Mouse (Mus musculus) liver, embryonic 12.5 days (tissue): ENCODE results near the gene Trip6. TPM values are rescaled to one million over a fixed set of nuclear protein-coding genes. Genes with fewer than 3 reads are reported as not detected.

Experiments
- ATAC-seq: fragments of 200-750 bp; cut with Nextera tagmentation; 2 replicates; pipeline ENCODE4 v1.8.0; 2017; ENCODE audit warnings: moderate number of reproducible peaks, mild to moderate bottlenecking, moderate library complexity
- H3K27ac ChIP-seq: fragments of 300-500 bp; sonication (generic); 2 replicates; pipeline ENCODE4 v1.5.1; 2016; ENCODE audit warnings: mild to moderate bottlenecking
- H3K27me3 ChIP-seq: fragments of 300-500 bp; sonication (generic); replicated peaks from 2 replicates; pipeline ENCODE4 v1.6.1; 2016; ENCODE audit warnings: mild to moderate bottlenecking, moderate library complexity
- H3K36me3 ChIP-seq: fragments of 300-500 bp; sonication (generic); 2 replicates; pipeline ENCODE4 v1.6.1; 2016; ENCODE audit warnings: mild to moderate bottlenecking, moderate library complexity
- H3K4me1 ChIP-seq: fragments of 300-500 bp; sonication (generic); 2 replicates; pipeline ENCODE4 v1.6.1; 2016
- H3K4me2 ChIP-seq: fragments of 300-500 bp; sonication (generic); 2 replicates; pipeline ENCODE4 v1.6.1; 2016; ENCODE audit warnings: mild to moderate bottlenecking, moderate library complexity
- H3K4me3 ChIP-seq: fragments of 300-500 bp; sonication (generic); 2 replicates; pipeline ENCODE4 v1.5.1; 2016; ENCODE audit warnings: mild to moderate bottlenecking, moderate library complexity
- H3K9ac ChIP-seq: fragments of 300-500 bp; sonication (generic); 2 replicates; pipeline ENCODE4 v1.6.1; 2016; ENCODE audit warnings: mild to moderate bottlenecking, moderate library complexity
- H3K9me3 ChIP-seq: fragments of 300-500 bp; sonication (generic); replicated peaks from 2 replicates; pipeline ENCODE4 v1.6.1; 2016; ENCODE audit warnings: mild to moderate bottlenecking, moderate library complexity
- WGBS: fragments of 180-500 bp; shearing (Covaris S2); methylation state at CpG from one replicate; pipeline ENCODE4 v1.1.7; 2016; ENCODE audit not compliant: insufficient replicate concordance; 5-methylcytosine and 5-hydroxymethylcytosine counted together
- polyA plus RNA-seq: library from polyadenylated mRNA; unstranded; fragments of >200 nt; fragmentation: Nextera tagmentation; extraction: Ambion mirVana; gene quantifications from 2 replicates; pipeline ENCODE4 v1.2.1, GENCODE M21; 2016

The Trip6 gene
- polyA plus RNA-seq, 1 experiment from 2014 or later = 16.8 TPM

GRCm38 (mm10) chr5:137347856-137348255 lies 33.7 kb upstream of the Trip6 start:
- ATAC-seq = no peak
- H3K4me2 ChIP-seq = peak overlapping the region; percentile 61
- no peaks in the 10 kb centered on the region for H3K36me3 ChIP-seq
- peak overlapping the region; percentile 70 for H3K27ac ChIP-seq
- H3K4me3 ChIP-seq = no peak overlapping the region
- H3K9me3 ChIP-seq = no peaks in the 10 kb centered on the region
- peaks cover 69% of the 10 kb centered on the region for H3K27me3 ChIP-seq
- WGBS = 13% methylated on average over 7 of the region's 7 CpGs
- H3K4me1 ChIP-seq = peaks cover 22% of the 10 kb centered on the region
- no peak overlapping the region for H3K9ac ChIP-seq

- Histone ChIP-seq H3K36me3 (no peaks in the 10 kb centered on the region), H3K4me3 (no peak overlapping the region), H3K9ac (no peak overlapping the region), H3K9me3 (no peaks in the 10 kb centered on the region), H3K4me2 (no peak overlapping the region), H3K27me3 (peaks cover 60% of the 10 kb centered on the region), H3K27ac (peak overlapping the region; percentile 76), H3K4me1 (peaks cover 15% of the 10 kb centered on the region)
- 49% methylated on average over 4 of the region's 4 CpGs for WGBS
- no peak for ATAC-seq
Measured at GRCm38 (mm10) chr5:137346983-137347382, 32.8 kb upstream of the Trip6 start.

GRCm38 (mm10) chr5:137346388-137346787 lies 32.2 kb upstream of the Trip6 start:
- Histone ChIP-seq H3K9ac (no peak overlapping the region; the same call in 1 of the 2 replicates), H3K27ac (peak overlapping the region; percentile 76), H3K9me3 (no peaks in the 10 kb centered on the region), H3K4me1 (peaks cover 15% of the 10 kb centered on the region), H3K4me2 (no peak overlapping the region), H3K4me3 (no peak overlapping the region), H3K27me3 (peaks cover 54% of the 10 kb centered on the region), H3K36me3 (no peaks in the 10 kb centered on the region)
- no peak for ATAC-seq
- WGBS = 41% methylated on average over 1 of the region's 1 CpGs

- Histone ChIP-seq H3K4me3 (no peak overlapping the region), H3K9me3 (no peaks in the 10 kb centered on the region), H3K4me2 (no peak overlapping the region), H3K36me3 (no peaks in the 10 kb centered on the region), H3K27me3 (peaks cover 48% of the 10 kb centered on the region), H3K4me1 (peaks cover 15% of the 10 kb centered on the region), H3K27ac (peak overlapping the region; percentile 76; the same call in 1 of the 2 replicates), H3K9ac (no peak overlapping the region)
- 22% methylated on average over 9 of the region's 9 CpGs for WGBS
- ATAC-seq = 0 out of 2 replicates have a peak, but pooled peaks have one; percentile 46
Measured at GRCm38 (mm10) chr5:137345821-137346220, 31.6 kb upstream of the Trip6 start.

DNA sequence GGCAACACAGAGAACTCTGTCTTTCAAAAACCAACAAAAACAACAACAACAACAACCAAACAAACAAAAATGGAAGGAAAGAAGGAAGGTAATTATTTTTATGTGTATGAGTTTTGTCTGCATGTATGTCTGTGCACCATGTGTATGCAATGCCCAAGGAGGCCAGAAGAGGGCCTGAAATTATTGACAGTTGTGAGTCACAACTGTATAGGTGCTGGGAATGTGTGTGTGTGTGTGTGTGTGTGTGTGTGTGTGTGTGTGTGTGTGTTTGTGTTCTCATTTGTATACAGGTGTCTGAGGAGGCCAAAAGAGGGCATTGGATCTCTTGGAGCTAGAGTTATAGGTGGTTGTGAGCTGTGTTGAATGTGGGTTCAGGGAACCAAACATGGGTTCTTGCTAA lies 29.7 kb upstream of the Trip6 start:
- H3K4me3 ChIP-seq = no peak overlapping the region
- H3K4me2 ChIP-seq = no peak overlapping the region
- ATAC-seq = no peak
- no peaks in the 10 kb centered on the region for H3K9me3 ChIP-seq
- H3K27ac ChIP-seq = no peak overlapping the region
- H3K27me3 ChIP-seq = peaks cover 29% of the 10 kb centered on the region
- no peak overlapping the region for H3K9ac ChIP-seq
- no peaks in the 10 kb centered on the region for H3K36me3 ChIP-seq
- H3K4me1 ChIP-seq = peaks cover 30% of the 10 kb centered on the region

DNA sequence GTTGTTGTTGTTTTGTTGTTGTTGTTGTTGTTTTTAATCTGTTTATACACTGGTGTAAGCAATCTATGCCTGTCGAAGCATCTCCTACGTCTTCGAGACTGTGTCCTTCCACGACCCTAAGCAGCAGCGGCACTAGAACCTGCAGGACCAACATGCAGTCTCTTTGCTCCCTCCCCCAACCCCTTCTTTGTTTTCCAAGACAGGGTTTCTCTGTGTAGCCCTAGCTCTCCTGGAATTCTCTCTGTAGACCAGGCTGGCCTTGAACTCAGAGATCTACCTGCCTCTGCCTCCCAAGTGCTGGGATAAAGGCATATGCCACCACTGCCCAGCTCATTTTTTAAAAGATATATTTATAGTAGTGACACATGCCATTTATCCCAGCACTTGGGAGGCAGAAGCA lies 29.2 kb upstream of the Trip6 start:
- no peak overlapping the region for H3K4me3 ChIP-seq
- H3K27me3 ChIP-seq = peaks cover 24% of the 10 kb centered on the region
- H3K27ac ChIP-seq = no peak overlapping the region
- no peak overlapping the region for H3K9ac ChIP-seq
- ATAC-seq = no peak
- no peaks in the 10 kb centered on the region for H3K9me3 ChIP-seq
- peaks cover 30% of the 10 kb centered on the region for H3K4me1 ChIP-seq
- no peak overlapping the region for H3K4me2 ChIP-seq
- no peaks in the 10 kb centered on the region for H3K36me3 ChIP-seq
- WGBS = 73% methylated on average over 5 of the region's 5 CpGs

- no peak overlapping the region for H3K9ac ChIP-seq
- H3K4me1 ChIP-seq = peaks cover 36% of the 10 kb centered on the region
- no peaks in the 10 kb centered on the region for H3K36me3 ChIP-seq
- no peaks in the 10 kb centered on the region for H3K9me3 ChIP-seq
- no peak overlapping the region for H3K27ac ChIP-seq
- 64% methylated on average over 7 of the region's 7 CpGs for WGBS
- H3K27me3 ChIP-seq = peaks cover 15% of the 10 kb centered on the region
- H3K4me2 ChIP-seq = no peak overlapping the region
- no peak overlapping the region for H3K4me3 ChIP-seq
- ATAC-seq = no peak
Measured at GRCm38 (mm10) chr5:137342407-137343012, 28.3 kb upstream of the Trip6 start.

DNA sequence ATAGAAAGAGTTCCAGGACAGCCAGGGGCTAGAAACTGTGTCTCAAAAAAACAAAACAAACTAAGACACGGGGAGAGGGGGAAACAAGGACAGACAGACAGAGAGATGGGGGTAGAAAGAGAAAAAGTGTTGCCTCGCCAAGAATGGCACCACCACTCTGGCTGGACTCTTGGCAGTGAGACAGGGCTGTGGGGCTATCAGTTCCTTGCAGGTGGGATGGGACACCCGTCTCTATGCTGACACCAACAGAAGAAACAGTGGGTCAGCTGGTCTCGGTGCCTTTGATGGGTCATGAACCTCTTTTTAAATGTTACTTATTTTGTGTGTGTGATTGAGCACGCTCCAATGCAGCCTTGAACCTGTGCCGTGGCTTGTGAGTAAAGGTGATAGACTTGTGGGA lies 26.0 kb upstream of the Trip6 start:
- no peaks in the 10 kb centered on the region for H3K36me3 ChIP-seq
- H3K27ac ChIP-seq = no peak overlapping the region
- ATAC-seq = no peak
- no peaks in the 10 kb centered on the region for H3K27me3 ChIP-seq
- H3K4me1 ChIP-seq = peaks cover 39% of the 10 kb centered on the region
- no peaks in the 10 kb centered on the region for H3K9me3 ChIP-seq
- no peak overlapping the region for H3K9ac ChIP-seq
- H3K4me3 ChIP-seq = no peak overlapping the region
- H3K4me2 ChIP-seq = no peak overlapping the region
- WGBS = 52% methylated on average over 6 of the region's 6 CpGs

GRCm38 (mm10) chr5:137339290-137339979 lies 25.2 kb upstream of the Trip6 start:
- Histone ChIP-seq H3K4me3 (peak overlapping the region; percentile 57), H3K27me3 (no peaks in the 10 kb centered on the region), H3K27ac (peak overlapping the region; percentile 58), H3K9me3 (no peaks in the 10 kb centered on the region), H3K4me1 (peaks cover 40% of the 10 kb centered on the region), H3K9ac (peak overlapping the region; percentile 48), H3K36me3 (no peaks in the 10 kb centered on the region), H3K4me2 (peak overlapping the region; percentile 86)
- 0 out of 2 replicates have a peak, but pooled peaks have one; percentile 46 for ATAC-seq
- WGBS = 18% methylated on average over 22 of the region's 22 CpGs

- H3K4me3 ChIP-seq = peak overlapping the region; percentile 57
- peak overlapping the region; percentile 69 for H3K9ac ChIP-seq
- 4% methylated on average over 11 of the region's 11 CpGs for WGBS
- H3K36me3 ChIP-seq = no peaks in the 10 kb centered on the region
- no peaks in the 10 kb centered on the region for H3K27me3 ChIP-seq
- H3K4me2 ChIP-seq = peak overlapping the region; percentile 86
- H3K9me3 ChIP-seq = no peaks in the 10 kb centered on the region
- peak overlapping the region; percentile 58 for H3K27ac ChIP-seq
- peaks cover 46% of the 10 kb centered on the region for H3K4me1 ChIP-seq
- 0 out of 2 replicates have a peak, but pooled peaks have one; percentile 17 for ATAC-seq
Measured at GRCm38 (mm10) chr5:137338663-137339289, 24.6 kb upstream of the Trip6 start.

GRCm38 (mm10) chr5:137338256-137338655 lies 24.1 kb upstream of the Trip6 start:
- WGBS = under 1% methylated on average over 19 of the region's 19 CpGs
- peak; percentile 83 for ATAC-seq
- peak overlapping the region; percentile 58 for H3K27ac ChIP-seq
- no peaks in the 10 kb centered on the region for H3K36me3 ChIP-seq
- H3K9ac ChIP-seq = peak overlapping the region; percentile 69
- peak overlapping the region; percentile 57 for H3K4me3 ChIP-seq
- H3K27me3 ChIP-seq = no peaks in the 10 kb centered on the region
- H3K4me1 ChIP-seq = peaks cover 51% of the 10 kb centered on the region
- peak overlapping the region; percentile 86 for H3K4me2 ChIP-seq
- no peaks in the 10 kb centered on the region for H3K9me3 ChIP-seq

GRCm38 (mm10) chr5:137337190-137337589 lies 23.0 kb upstream of the Trip6 start:
- H3K4me2 ChIP-seq = no peak overlapping the region
- ATAC-seq = no peak
- H3K36me3 ChIP-seq = no peaks in the 10 kb centered on the region
- H3K9ac ChIP-seq = no peak overlapping the region
- H3K4me3 ChIP-seq = no peak overlapping the region
- H3K27me3 ChIP-seq = no peaks in the 10 kb centered on the region
- H3K27ac ChIP-seq = peak overlapping the region; percentile 55
- peaks cover 62% of the 10 kb centered on the region for H3K4me1 ChIP-seq
- 57% methylated on average over 8 of the region's 8 CpGs for WGBS
- H3K9me3 ChIP-seq = no peaks in the 10 kb centered on the region
